Mouse (Mus musculus) cerebellum, adult 18-20 months (tissue): Measurements from ENCODE around the gene Bbs12.

Experiments
- DNase-seq, 2 experiments: peaks; one replicate each; pipeline ENCODE4 v3.0.0; 2021

Bbs12 gene

GRCm38 (mm10) chr3:37312370-37312941 is at the start of gene Bbs12, which contains the start of gene Cetn4:
Gene Bbs12, plus strand, starts transcription at chr3:37312554.
Gene Cetn4, minus strand, starts transcription at chr3:37312708.
- peak; percentile 95 to 97 for DNase-seq

- DNase-seq = no peak
Measured at GRCm38 (mm10) chr3:37268338-37268737, 44.0 kb upstream of the Bbs12 start.

GRCm38 (mm10) chr3:37269926-37270325 is 42.4 kb upstream of the Bbs12 start:
- no peak for DNase-seq

- DNase-seq = peak; percentile 32 to 37
Measured at GRCm38 (mm10) chr3:37271209-37271608, 41.1 kb upstream of the Bbs12 start.

GRCm38 (mm10) chr3:37273092-37273491 is 39.3 kb upstream of the Bbs12 start:
- no peak for DNase-seq

GRCm38 (mm10) chr3:37274661-37275060 is 37.7 kb upstream of the Bbs12 start:
- no peak for DNase-seq

- no peak for DNase-seq
Measured at GRCm38 (mm10) chr3:37280221-37280620, 32.1 kb upstream of the Bbs12 start.

- DNase-seq = no peak
Measured at GRCm38 (mm10) chr3:37280871-37281270, 31.5 kb upstream of the Bbs12 start.

- DNase-seq = no peak
Measured at GRCm38 (mm10) chr3:37282299-37282922, 29.9 kb upstream of the Bbs12 start.

GRCm38 (mm10) chr3:37283234-37283633 is 29.1 kb upstream of the Bbs12 start:
- no peak for DNase-seq

GRCm38 (mm10) chr3:37289237-37289636 is 23.1 kb upstream of the Bbs12 start:
- DNase-seq = no peak

GRCm38 (mm10) chr3:37290881-37291541 is 21.3 kb upstream of the Bbs12 start:
- DNase-seq = no peak

- no peak for DNase-seq
Measured at GRCm38 (mm10) chr3:37291929-37292328, 20.4 kb upstream of the Bbs12 start.

GRCm38 (mm10) chr3:37292654-37293053 is 19.7 kb upstream of the Bbs12 start:
- DNase-seq = no peak

- no peak for DNase-seq
Measured at GRCm38 (mm10) chr3:37299470-37299869, 12.9 kb upstream of the Bbs12 start.

- DNase-seq = peak; percentile 21 to 26
Measured at GRCm38 (mm10) chr3:37302685-37303084, 9.7 kb upstream of the Bbs12 start.

- no peak for DNase-seq
Measured at GRCm38 (mm10) chr3:37303392-37304139, 8.8 kb upstream of the Bbs12 start.

GRCm38 (mm10) chr3:37311897-37312369 is 421 bp upstream of the Bbs12 start:
- no peak for DNase-seq

GRCm38 (mm10) chr3:37313371-37313770 is 1.0 kb downstream of the Bbs12 start:
- DNase-seq = peak in 1 of 2 experiments; percentile 9

- DNase-seq = no peak
Measured at GRCm38 (mm10) chr3:37316233-37316632, 3.9 kb downstream of the Bbs12 start.

GRCm38 (mm10) chr3:37324310-37324709 is 12.0 kb downstream of the Bbs12 start:
- DNase-seq = no peak

- DNase-seq = no peak
Measured at GRCm38 (mm10) chr3:37325317-37326112, 13.2 kb downstream of the Bbs12 start.
